Comparison of ENCODE assay signal across 21 mouse cellular contexts in the genomic region with DNA sequence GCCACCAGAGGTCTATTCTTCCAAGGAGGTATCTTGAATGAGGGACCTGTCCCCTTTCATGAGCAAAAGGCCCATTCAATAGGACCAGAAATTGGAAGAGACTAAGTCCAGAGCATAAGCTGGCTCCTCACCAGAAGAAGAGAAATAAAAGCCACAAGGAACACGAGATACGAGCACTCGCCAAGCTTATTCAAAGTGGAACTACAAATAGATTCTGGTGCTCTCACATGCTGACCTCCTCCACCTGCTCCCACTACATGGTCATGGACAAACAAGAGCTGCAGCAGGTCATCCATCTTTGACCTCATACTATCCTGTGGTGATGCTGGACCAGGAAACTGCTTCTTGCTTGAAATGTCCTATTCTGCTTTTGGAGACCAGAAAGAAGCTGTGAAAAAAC. TPM values are rescaled to one million over a fixed set of nuclear protein-coding genes. Genes with fewer than 3 reads are reported as not detected.
A peak's percentile ranks its signal among the peaks of the same experiment; 100 is the strongest.
DNase-seq lines count a peak whose midpoint lies in the region; ATAC-seq and TF ChIP-seq lines count a peak whose summit lies in the region.
"Had no signal": no experiment of that assay in that cellular context is flagged by ENCODE, and none has a peak within 500 bp of the region (broad histone marks: within the 10 kb centered on the region; RNA-seq: fewer than 3 reads in every experiment).

No protein-coding gene starts in this region.

- TF ChIP-seq CTCF in heart, adult 2 months (IDR thresholded peaks at IDR 0.05), result no peak

- peak; percentile 44 for DNase-seq in cerebellum, adult 9-11 months
- DNase-seq in cerebellum, adult 11 months, result no peak
- peak in 1 of 2 experiments; percentile 30 for DNase-seq in heart, adult 2 months
- DNase-seq in heart, postnatal 14 days, result no peak
- no peak for DNase-seq in midbrain, embryonic 11.5 days (ENCODE audit: low spot score, missing footprints)
- DNase-seq in midbrain, embryonic 14.5 days, result no peak
- DNase-seq: adrenal gland, adult 8-10 months; adrenal gland, postnatal 25 days; cerebellum, adult 9-10 months; cerebellum, postnatal 25 days; gastrocnemius, postnatal 10 days; gastrocnemius, postnatal 36 days; heart, postnatal 4 days had no signal

- no peaks in the 10 kb centered on the region for H3K79me2 ChIP-seq in heart, adult 2 months (replicated peaks; ENCODE audit: control insufficient read depth, insufficient read depth, low read length)

- no peaks in the 10 kb centered on the region for H3K36me3 ChIP-seq in heart, adult 2 months (ENCODE audit: control insufficient read depth, insufficient read depth, low read length)
- H3K36me3 ChIP-seq in midbrain, embryonic 11.5 days (ENCODE audit: control insufficient read depth, insufficient read depth, low read length), result no peaks in the 10 kb centered on the region
- no peaks in the 10 kb centered on the region for H3K36me3 ChIP-seq in midbrain, embryonic 14.5 days (ENCODE audit: control insufficient read depth, insufficient read depth, low read length)
- H3K36me3 ChIP-seq: embryonic facial prominence, embryonic 12.5 days; embryonic facial prominence, embryonic 15.5 days; heart, embryonic 10.5 days had no signal

- no peak for TF ChIP-seq POLR2A in heart, adult 2 months (IDR thresholded peaks at IDR 0.05; ENCODE audit: insufficient read depth, low read depth, low read length)

- 49% methylated on average over 3 of the region's 3 CpGs for WGBS in heart, adult 2 months
- WGBS in midbrain, embryonic 11.5 days, result 87% methylated on average over 3 of the region's 3 CpGs
- 89% methylated on average over 3 of the region's 3 CpGs for WGBS in midbrain, embryonic 14.5 days

- no peaks in the 10 kb centered on the region for H3K27me3 ChIP-seq in heart, adult 2 months (ENCODE audit: control insufficient read depth, insufficient read depth, low read length)
- no peaks in the 10 kb centered on the region for H3K27me3 ChIP-seq in midbrain, embryonic 11.5 days (ENCODE audit: control insufficient read depth, insufficient read depth, low read length)
- no peaks in the 10 kb centered on the region for H3K27me3 ChIP-seq in midbrain, embryonic 14.5 days (ENCODE audit: control insufficient read depth, insufficient read depth, low read length)
- H3K27me3 ChIP-seq: embryonic facial prominence, embryonic 12.5 days; embryonic facial prominence, embryonic 15.5 days had no signal

- no peak overlapping the region for H3K4me2 ChIP-seq in midbrain, embryonic 11.5 days
- H3K4me2 ChIP-seq in midbrain, embryonic 14.5 days (ENCODE audit: low read length), result no peak overlapping the region
- H3K4me2 ChIP-seq: embryonic facial prominence, embryonic 12.5 days; embryonic facial prominence, embryonic 15.5 days; hindbrain, embryonic 14.5 days had no signal

- ATAC-seq in midbrain, embryonic 11.5 days (ENCODE audit: low FRiP score), result no peak
- no peak for ATAC-seq in midbrain, embryonic 14.5 days (ENCODE audit: low FRiP score, low TSS enrichment)
- ATAC-seq: activated CD4-positive, CD25-positive, alpha-beta regulatory T cell, adult 4 months; hindbrain, postnatal 0 days; inflammation-experienced regulatory T-cells, adult 6 months; intestine, embryonic 16.5 days had no signal

- H3K27ac ChIP-seq in heart, adult 2 months, result peak overlapping the region; percentile 69
- H3K27ac ChIP-seq in midbrain, embryonic 11.5 days (ENCODE audit: low read depth, low read length), result peak overlapping the region; percentile 23; the same call in 1 of the 2 replicates
- no peak overlapping the region for H3K27ac ChIP-seq in midbrain, embryonic 14.5 days (replicated peaks; ENCODE audit: low read depth, low read length)
- H3K27ac ChIP-seq: embryonic facial prominence, embryonic 12.5 days; embryonic facial prominence, embryonic 15.5 days; heart, embryonic 10.5 days; hindbrain, embryonic 14.5 days; hindbrain, postnatal 0 days had no signal

- H3K9ac ChIP-seq in heart, adult 2 months (ENCODE audit: low read depth, low read length), result no peak overlapping the region
- no peak overlapping the region for H3K9ac ChIP-seq in midbrain, embryonic 11.5 days (ENCODE audit: low read length)
- H3K9ac ChIP-seq in midbrain, embryonic 14.5 days (replicated peaks; ENCODE audit: low read length), result no peak overlapping the region
- H3K9ac ChIP-seq: embryonic facial prominence, embryonic 12.5 days; embryonic facial prominence, embryonic 15.5 days; hindbrain, embryonic 14.5 days had no signal

- no peaks in the 10 kb centered on the region; the same call in 1 of the 2 replicates for H3K4me1 ChIP-seq in heart, adult 2 months (ENCODE audit: control insufficient read depth, insufficient read depth, low read length)
- H3K4me1 ChIP-seq in midbrain, embryonic 11.5 days (ENCODE audit: control insufficient read depth, insufficient read depth, low read length), result no peaks in the 10 kb centered on the region
- H3K4me1 ChIP-seq in midbrain, embryonic 14.5 days (ENCODE audit: control insufficient read depth, insufficient read depth, low read length), result peaks cover 6% of the 10 kb centered on the region; the same call in 1 of the 2 replicates
- H3K4me1 ChIP-seq: embryonic facial prominence, embryonic 12.5 days; embryonic facial prominence, embryonic 15.5 days had no signal

- TF ChIP-seq EP300 in heart, adult 2 months (IDR thresholded peaks at IDR 0.05; ENCODE audit: insufficient read depth, low read depth, low read length), result 0 out of 2 replicates have a peak, but pooled peaks have one; percentile 16

- H3K9me3 ChIP-seq in midbrain, embryonic 11.5 days (ENCODE audit: control insufficient read depth, low read length), result no peaks in the 10 kb centered on the region
- no peaks in the 10 kb centered on the region for H3K9me3 ChIP-seq in midbrain, embryonic 14.5 days (ENCODE audit: control insufficient read depth, low read length)
- H3K9me3 ChIP-seq: embryonic facial prominence, embryonic 12.5 days; embryonic facial prominence, embryonic 15.5 days; heart, embryonic 10.5 days had no signal

- intact Hi-C loops in heart, adult 2 months (cut with DNase I), result no loop called here
- intact Hi-C loops in heart, postnatal 14 days (cut with DNase I), result no loop called here

- no peak overlapping the region for H3K4me3 ChIP-seq in heart, adult 2 months
- H3K4me3 ChIP-seq in midbrain, embryonic 11.5 days (ENCODE audit: low read depth, low read length), result no peak overlapping the region
- no peak overlapping the region for H3K4me3 ChIP-seq in midbrain, embryonic 14.5 days (replicated peaks; ENCODE audit: low read depth, low read length)
- H3K4me3 ChIP-seq: embryonic facial prominence, embryonic 12.5 days; embryonic facial prominence, embryonic 15.5 days; heart, embryonic 10.5 days had no signal

RNA-seq across cellular contexts. Expression of a gene that starts 54.4 kb away (rescaled TPM):
- total RNA-seq in heart, adult 2 months (2021), result 10 to 100 TPM in 1 of 2 experiments, 1 to 10 TPM in 1; 9.2 to 12.3 TPM
- polyA plus RNA-seq in heart, adult 2 months (2012; rRNA removed), result 4.1 and 6.5 TPM in 2 replicates
- total RNA-seq in heart, postnatal 14 days (2021), result 10 to 100 TPM; 11.2 to 12.7 TPM
- polyA plus RNA-seq in midbrain, embryonic 11.5 days (2014; fragmentation: Nextera tagmentation; extraction: Ambion mirVana), result 46.3 and 52.7 TPM in 2 replicates
- polyA plus RNA-seq in midbrain, embryonic 14.5 days (2014; fragmentation: Nextera tagmentation; extraction: Ambion mirVana), result 19.1 and 32.0 TPM in 2 replicates
